Comparison of ENCODE assay signal across 24 mouse cellular contexts in genomic region chr1:139036768-139037507, GRCm38 (mm10).
A peak's percentile ranks its signal among the peaks of the same experiment; 100 is the strongest.
DNase-seq lines count a peak whose midpoint lies in the region; ATAC-seq and TF ChIP-seq lines count a peak whose summit lies in the region.
"Had no signal": no experiment of that assay in that cellular context is flagged by ENCODE, and none has a peak within 500 bp of the region (broad histone marks: within the 10 kb centered on the region; RNA-seq: fewer than 3 reads in every experiment).

No protein-coding gene starts in this region.

- TF ChIP-seq CTCF in midbrain, postnatal 0 days (IDR thresholded peaks at IDR 0.05): no peak
- TF ChIP-seq CTCF in CH12.LX (conservative IDR thresholded peaks at IDR 0.05 in 1 of 2, IDR thresholded peaks at IDR 0.05 in 1 of 2; ENCODE audit: low read depth in 2 of 2, low read length in 2 of 2): no peak

- in situ Hi-C loops in CH12.LX (cut with MboI; ENCODE audit: low pct_ligation_motif_present, low pct_unique_long_range_greater_than_20kb, low sequenced_read_pairs): no loop called here

- no peaks in the 10 kb centered on the region for H3K79me2 ChIP-seq in CH12.LX (replicated peaks; ENCODE audit: control insufficient read depth, extremely low read depth, insufficient read depth, poor library complexity, severe bottlenecking)

- 0 out of 2 replicates have a peak overlapping the region, but pooled peaks have one; percentile 11 for H3K27ac ChIP-seq in midbrain, embryonic 16.5 days (ENCODE audit: low read length)
- H3K27ac ChIP-seq in midbrain, postnatal 0 days (ENCODE audit: low read depth, low read length): no peak overlapping the region
- H3K27ac ChIP-seq in CH12.LX (ENCODE audit: insufficient read depth, low read depth): no peak overlapping the region
- H3K27ac ChIP-seq: embryonic facial prominence, embryonic 10.5 days; forebrain, embryonic 12.5 days; gastrocnemius, adult 2 months; kidney, embryonic 15.5 days; limb, embryonic 12.5 days; liver, embryonic 13.5 days; lung, embryonic 15.5 days; macrophage had no signal

- H3K9me3 ChIP-seq in midbrain, embryonic 16.5 days (replicated peaks; ENCODE audit: control insufficient read depth, low read length, poor library complexity, severe bottlenecking): no peaks in the 10 kb centered on the region
- no peaks in the 10 kb centered on the region for H3K9me3 ChIP-seq in midbrain, postnatal 0 days (ENCODE audit: low read length)
- H3K9me3 ChIP-seq in CH12.LX (replicated peaks; ENCODE audit: low read length): no peaks in the 10 kb centered on the region
- H3K9me3 ChIP-seq: embryonic facial prominence, embryonic 10.5 days; forebrain, embryonic 12.5 days; kidney, embryonic 15.5 days; limb, embryonic 12.5 days; liver, embryonic 13.5 days; lung, embryonic 15.5 days had no signal

- no peak for TF ChIP-seq POLR2A in CH12.LX (IDR thresholded peaks at IDR 0.05; ENCODE audit: low read depth, low read length)

- no peak for TF ChIP-seq RAD21 in CH12.LX (IDR thresholded peaks at IDR 0.05; ENCODE audit: low read depth, low read length)

- no peak for DNase-seq in midbrain, postnatal 0 days (ENCODE audit: low spot score)
- DNase-seq in CH12.LX (ENCODE audit: extremely low read depth): peak; percentile 33
- DNase-seq in naive thymus-derived CD4-positive, alpha-beta T cell, adult 2 months (ENCODE audit: low read depth): peak; percentile 23
- no peak for DNase-seq in right cerebral cortex, postnatal 25 days
- no peak for DNase-seq in testis, postnatal 14 days (ENCODE audit: low spot score)
- no peak for DNase-seq in ovary, postnatal 36 days (ENCODE audit: low spot score)
- DNase-seq: adrenal gland, postnatal 14 days; cerebellum, adult 11 months; cerebellum, postnatal 36 days; gastrocnemius, adult 2 months; heart, postnatal 36 days; liver, embryonic 13.5 days; right cerebral cortex, postnatal 4 days; thymus, adult 2 months had no signal

- H3K4me2 ChIP-seq in midbrain, embryonic 16.5 days (ENCODE audit: low read length): no peak overlapping the region
- no peak overlapping the region for H3K4me2 ChIP-seq in midbrain, postnatal 0 days (ENCODE audit: low read depth, low read length, poor library complexity, severe bottlenecking)
- H3K4me2 ChIP-seq in CH12.LX (ENCODE audit: insufficient read depth, low read depth, poor library complexity, severe bottlenecking): no peak overlapping the region
- H3K4me2 ChIP-seq: forebrain, embryonic 12.5 days; kidney, embryonic 15.5 days; limb, embryonic 12.5 days; liver, embryonic 13.5 days; lung, embryonic 15.5 days had no signal

- no peak for ATAC-seq in midbrain, embryonic 16.5 days
- ATAC-seq in midbrain, postnatal 0 days (ENCODE audit: low FRiP score): no peak
- peak; percentile 46 for ATAC-seq in common myeloid progenitor, adult 5-6 weeks (replicated peaks; ENCODE audit: low read depth, poor library complexity, severe bottlenecking)
- ATAC-seq: hindbrain, embryonic 16.5 days; intestine, postnatal 0 days had no signal

- H3K9ac ChIP-seq in midbrain, embryonic 16.5 days (ENCODE audit: low read depth, low read length): no peak overlapping the region
- H3K9ac ChIP-seq in midbrain, postnatal 0 days (replicated peaks; ENCODE audit: low read length, poor library complexity, severe bottlenecking): no peak overlapping the region
- H3K9ac ChIP-seq in CH12.LX (ENCODE audit: insufficient read depth, low read depth): no peak overlapping the region
- H3K9ac ChIP-seq: forebrain, embryonic 12.5 days; kidney, embryonic 15.5 days; limb, embryonic 12.5 days; liver, embryonic 13.5 days; lung, embryonic 15.5 days had no signal

- 57% methylated on average over 7 of the region's 7 CpGs for WGBS in midbrain, embryonic 16.5 days
- 57% methylated on average over 7 of the region's 7 CpGs for WGBS in midbrain, postnatal 0 days

- no peaks in the 10 kb centered on the region for H3K36me3 ChIP-seq in midbrain, embryonic 16.5 days (ENCODE audit: control insufficient read depth, insufficient read depth, low read length)
- no peaks in the 10 kb centered on the region for H3K36me3 ChIP-seq in midbrain, postnatal 0 days (ENCODE audit: insufficient read depth, low read length)
- H3K36me3 ChIP-seq in CH12.LX (replicated peaks in 1 of 2; ENCODE audit: control insufficient read depth in 1 of 2, insufficient read depth in 1 of 2, low read length in 1 of 2): peaks cover 0 to 5% of the 10 kb centered on the region in 2 experiments
- H3K36me3 ChIP-seq: embryonic facial prominence, embryonic 10.5 days; forebrain, embryonic 12.5 days; kidney, embryonic 15.5 days; limb, embryonic 12.5 days; liver, embryonic 13.5 days; lung, embryonic 15.5 days had no signal

- TF ChIP-seq EP300 in CH12.LX (IDR thresholded peaks at IDR 0.05; ENCODE audit: low read length): peak; percentile 68

- peaks cover 7% of the 10 kb centered on the region; the same call in 1 of the 2 replicates for H3K4me1 ChIP-seq in midbrain, embryonic 16.5 days (ENCODE audit: control insufficient read depth, insufficient read depth, low read length)
- peaks cover 2% of the 10 kb centered on the region; the same call in 1 of the 2 replicates for H3K4me1 ChIP-seq in midbrain, postnatal 0 days (ENCODE audit: insufficient read depth, low read length)
- H3K4me1 ChIP-seq in CH12.LX (ENCODE audit: control insufficient read depth in 1 of 2, insufficient read depth in 2 of 2): peaks cover 6 to 47% of the 10 kb centered on the region in 2 experiments; a peak in 3 of 4 replicates
- H3K4me1 ChIP-seq: embryonic facial prominence, embryonic 10.5 days; kidney, embryonic 15.5 days; lung, embryonic 15.5 days had no signal

- H3K27me3 ChIP-seq in midbrain, embryonic 16.5 days (ENCODE audit: control insufficient read depth, insufficient read depth, low read depth, low read length): no peaks in the 10 kb centered on the region
- no peaks in the 10 kb centered on the region for H3K27me3 ChIP-seq in midbrain, postnatal 0 days (ENCODE audit: insufficient read depth, low read length)
- no peaks in the 10 kb centered on the region for H3K27me3 ChIP-seq in CH12.LX (replicated peaks)
- H3K27me3 ChIP-seq: forebrain, embryonic 12.5 days; kidney, embryonic 15.5 days; limb, embryonic 12.5 days; liver, embryonic 13.5 days; lung, embryonic 15.5 days had no signal

- dilution Hi-C loops in CH12.LX (cut with MboI; ENCODE audit: extremely low pct_ligation_motif_present, extremely low pct_unique_long_range_greater_than_20kb, low sequenced_read_pairs): no loop called here

- no peak overlapping the region for H3K4me3 ChIP-seq in midbrain, embryonic 16.5 days (ENCODE audit: low read depth, low read length)
- no peak overlapping the region for H3K4me3 ChIP-seq in midbrain, postnatal 0 days (ENCODE audit: low read depth, low read length)
- no peak overlapping the region for H3K4me3 ChIP-seq in CH12.LX (replicated peaks in 1 of 3; ENCODE audit: low read depth in 2 of 3, low read length in 2 of 3, poor library complexity in 1 of 3)
- H3K4me3 ChIP-seq: embryonic facial prominence, embryonic 10.5 days; forebrain, embryonic 12.5 days; gastrocnemius, adult 2 months; kidney, embryonic 15.5 days; limb, embryonic 12.5 days; liver, embryonic 13.5 days; lung, embryonic 15.5 days had no signal

TF ChIP-seq in CH12.LX, 34 proteins besides CTCF, POLR2A, EP300 and RAD21:
- TF ChIP-seq RCOR1 (conservative IDR thresholded peaks at IDR 0.05; ENCODE audit: low read depth, low read length): no peak
- TF ChIP-seq CHD1 (IDR thresholded peaks at IDR 0.05; ENCODE audit: low read depth, low read length): no peak
- TF ChIP-seq TBP (conservative IDR thresholded peaks at IDR 0.05; ENCODE audit: low read depth, low read length): no peak
- no peak for TF ChIP-seq NELFE (IDR thresholded peaks at IDR 0.05; ENCODE audit: low read depth, low read length)
- no peak for TF ChIP-seq ZNF384 (IDR thresholded peaks at IDR 0.05; ENCODE audit: low read depth, low read length)
- no peak for TF ChIP-seq MYC (IDR thresholded peaks at IDR 0.05; ENCODE audit: low read depth, low read length)
- TF ChIP-seq BHLHE40 (IDR thresholded peaks at IDR 0.05; ENCODE audit: low read depth, low read length): no peak
- TF ChIP-seq MEF2A (IDR thresholded peaks at IDR 0.05; ENCODE audit: borderline replicate concordance, low read depth, low read length): no peak
- no peak for TF ChIP-seq ZMIZ1 (IDR thresholded peaks at IDR 0.05; ENCODE audit: low read depth, low read length)
- TF ChIP-seq POLR2AphosphoS2 (IDR thresholded peaks at IDR 0.05; ENCODE audit: low read depth, low read length): no peak
- no peak; the same call in 1 of the 2 replicates for TF ChIP-seq IRF4 (IDR thresholded peaks at IDR 0.05; ENCODE audit: low read depth, low read length)
- no peak for TF ChIP-seq SMC3 (IDR thresholded peaks at IDR 0.05; ENCODE audit: low read depth, low read length)
- TF ChIP-seq UBTF (IDR thresholded peaks at IDR 0.05; ENCODE audit: low read depth, low read length): no peak
- no peak for TF ChIP-seq ZKSCAN1 (IDR thresholded peaks at IDR 0.05; ENCODE audit: borderline replicate concordance, low read depth, low read length)
- no peak for TF ChIP-seq JUND (conservative IDR thresholded peaks at IDR 0.05; ENCODE audit: low read depth, low read length)
- TF ChIP-seq MXI1 (IDR thresholded peaks at IDR 0.05; ENCODE audit: low read depth, low read length): no peak
- no peak for TF ChIP-seq USF2 (conservative IDR thresholded peaks at IDR 0.05; ENCODE audit: low read depth, low read length)
- TF ChIP-seq ELF1 (IDR thresholded peaks at IDR 0.05; ENCODE audit: low read depth, low read length): no peak

Comparison
In these comparisons a context has a peak if more than half of its experiments do, and no peak if none do; other contexts are left out.
1. DNase-seq: peak in CH12.LX (single experiment) and naive thymus-derived CD4-positive, alpha-beta T cell, adult 2 months (single experiment); none in midbrain, postnatal 0 days (single experiment), right cerebral cortex, postnatal 25 days (single experiment), testis, postnatal 14 days (single experiment) and ovary, postnatal 36 days (single experiment).